ENCODE assay signal across 8 mouse cellular contexts in the genomic region with DNA sequence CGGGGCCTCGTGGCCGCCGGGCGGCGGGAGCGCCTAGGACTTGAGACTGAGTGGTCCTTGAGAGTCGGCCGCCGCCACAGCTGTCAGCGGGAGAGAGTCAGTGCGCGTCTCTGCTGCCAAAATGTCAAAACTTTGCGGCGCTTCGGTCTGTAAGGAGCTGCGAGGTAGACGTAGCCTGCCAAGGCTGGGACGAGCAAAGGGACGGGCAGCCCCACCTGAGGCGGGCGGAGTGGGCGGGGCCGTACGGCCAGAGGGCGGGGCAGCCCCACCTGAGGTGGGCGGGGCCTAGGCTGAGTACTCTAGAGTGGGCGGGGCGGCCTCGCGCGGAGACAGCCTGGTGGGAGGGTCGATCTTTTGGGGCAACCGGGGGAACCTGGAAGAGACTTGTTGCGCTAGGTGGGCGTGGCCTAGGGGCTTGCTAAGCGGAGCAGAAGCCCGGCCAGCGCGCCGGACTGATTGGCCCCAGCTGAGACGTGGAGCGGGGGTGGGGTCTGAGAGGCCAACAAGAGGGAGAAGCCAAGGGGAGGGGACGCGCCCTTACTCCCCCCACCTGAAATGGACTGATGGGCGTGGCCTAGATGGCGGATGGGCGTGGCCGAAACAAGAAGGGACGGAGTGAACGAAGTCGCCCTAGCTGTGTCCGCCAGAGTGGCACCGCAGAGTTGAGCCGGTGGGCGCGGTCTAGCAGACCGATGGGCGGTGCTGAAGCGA. TPM values are rescaled to one million over a fixed set of nuclear protein-coding genes. Genes with fewer than 3 reads are reported as not detected.
A peak's percentile ranks its signal among the peaks of the same experiment; 100 is the strongest.
DNase-seq lines count a peak whose midpoint lies in the region; ATAC-seq and TF ChIP-seq lines count a peak whose summit lies in the region.

A gene (minus strand): TSS at position 232 of the 711 bp plus-strand sequence.

- WGBS in hindbrain, embryonic 16.5 days, result under 1% methylated on average over 59 of the region's 60 CpGs

- intact Hi-C loops in gastrocnemius, adult 2 months (cut with DNase I), result loop anchor here (5.0 kb wide), 1 partner anchor 101 kb away; no protein-coding TSS in a partner anchor

- H3K9me3 ChIP-seq in hindbrain, embryonic 16.5 days (ENCODE audit: control insufficient read depth, low read length), result no peaks in the 10 kb centered on the region

- peaks cover 16% of the 10 kb centered on the region for H3K27me3 ChIP-seq in hindbrain, embryonic 16.5 days (replicated peaks; ENCODE audit: control insufficient read depth, insufficient read depth, low read length)

- peak within 1 kb of the TSS; percentile 87 for H3K4me3 ChIP-seq in gastrocnemius, adult 2 months
- peak within 1 kb of the TSS; percentile 60 for H3K4me3 ChIP-seq in hindbrain, embryonic 16.5 days (ENCODE audit: low read length)

- DNase-seq in WW6 (ENCODE audit: low read depth, low spot score), result peak; percentile 96
- peak; percentile 89 for DNase-seq in gastrocnemius, adult 2 months
- DNase-seq in left cerebral cortex, adult 18-20 months (ENCODE audit: low spot score in 2 of 2), result peak; percentile 7 to 13
- DNase-seq in lung, postnatal 4 days, result peak; percentile 94 to 98
- peak; percentile 80 for DNase-seq in retina, postnatal 7 days (ENCODE audit: low read depth, low spot score)
- peak; percentile 84 for DNase-seq in urinary bladder, adult 2 months (ENCODE audit: low spot score)

- no peaks in the 10 kb centered on the region for H3K36me3 ChIP-seq in hindbrain, embryonic 16.5 days (ENCODE audit: control insufficient read depth, insufficient read depth, low read length)

- H3K4me2 ChIP-seq in hindbrain, embryonic 16.5 days (ENCODE audit: low read length), result peak within 1 kb of the TSS; percentile 98

- ATAC-seq in common myeloid progenitor, adult 5-6 weeks (replicated peaks; ENCODE audit: low read depth, poor library complexity, severe bottlenecking), result peak; percentile 83
- peak; percentile 93 for ATAC-seq in hindbrain, embryonic 16.5 days

- peak; percentile 9; the same call in 1 of the 2 replicates for TF ChIP-seq CTCF in gastrocnemius, adult 2 months (IDR thresholded peaks at IDR 0.05)

- H3K27ac ChIP-seq in gastrocnemius, adult 2 months, result peak within 1 kb of the TSS; percentile 46
- H3K27ac ChIP-seq in hindbrain, embryonic 16.5 days (ENCODE audit: low read depth, low read length), result no peak within 1 kb of the TSS

- H3K9ac ChIP-seq in hindbrain, embryonic 16.5 days (ENCODE audit: low read depth, low read length), result peak within 1 kb of the TSS; percentile 55

- peaks cover 13% of the 10 kb centered on the region for H3K4me1 ChIP-seq in hindbrain, embryonic 16.5 days (ENCODE audit: control insufficient read depth, insufficient read depth, low read depth, low read length)

RNA-seq across cellular contexts. Expression of the gene that starts here (rescaled TPM):
- not detected in 2 replicates for total RNA-seq in common myeloid progenitor, adult 5-6 weeks (2017)
- total RNA-seq in gastrocnemius, adult 2 months (2021), result under 1 TPM; 0.13 to 0.53 TPM
- 1.8 and 2.2 TPM in 2 replicates for polyA plus RNA-seq in hindbrain, embryonic 16.5 days (2015; fragmentation: Nextera tagmentation; extraction: Ambion mirVana)
- total RNA-seq in left cerebral cortex, adult 18-20 months (2021), result 1 to 10 TPM in 1 of 2 experiments, under 1 TPM in 1; 0.45 to 1.2 TPM
- polyA plus RNA-seq in urinary bladder, adult 2 months (2012; rRNA removed), result 7.3 and 8.6 TPM in 2 replicates

Comparison
In these comparisons a context has a peak if more than half of its experiments do, and no peak if none do; other contexts are left out.
1. Peak in ATAC-seq in common myeloid progenitor, adult 5-6 weeks; RNA of the gene not detected or under 1 TPM.
2. Peak in DNase-seq, H3K4me3 ChIP-seq and H3K27ac ChIP-seq in gastrocnemius, adult 2 months; RNA of the gene not detected or under 1 TPM.
3. DNase-seq: peak in every context shown above with its lines; median percentile 96 in WW6; 96 in lung, postnatal 4 days; 89 in gastrocnemius, adult 2 months; 84 in urinary bladder, adult 2 months; 80 in retina, postnatal 7 days; 10 in left cerebral cortex, adult 18-20 months.